Comparison of ENCODE assay signal across 15 mouse cellular contexts in the genomic region with DNA sequence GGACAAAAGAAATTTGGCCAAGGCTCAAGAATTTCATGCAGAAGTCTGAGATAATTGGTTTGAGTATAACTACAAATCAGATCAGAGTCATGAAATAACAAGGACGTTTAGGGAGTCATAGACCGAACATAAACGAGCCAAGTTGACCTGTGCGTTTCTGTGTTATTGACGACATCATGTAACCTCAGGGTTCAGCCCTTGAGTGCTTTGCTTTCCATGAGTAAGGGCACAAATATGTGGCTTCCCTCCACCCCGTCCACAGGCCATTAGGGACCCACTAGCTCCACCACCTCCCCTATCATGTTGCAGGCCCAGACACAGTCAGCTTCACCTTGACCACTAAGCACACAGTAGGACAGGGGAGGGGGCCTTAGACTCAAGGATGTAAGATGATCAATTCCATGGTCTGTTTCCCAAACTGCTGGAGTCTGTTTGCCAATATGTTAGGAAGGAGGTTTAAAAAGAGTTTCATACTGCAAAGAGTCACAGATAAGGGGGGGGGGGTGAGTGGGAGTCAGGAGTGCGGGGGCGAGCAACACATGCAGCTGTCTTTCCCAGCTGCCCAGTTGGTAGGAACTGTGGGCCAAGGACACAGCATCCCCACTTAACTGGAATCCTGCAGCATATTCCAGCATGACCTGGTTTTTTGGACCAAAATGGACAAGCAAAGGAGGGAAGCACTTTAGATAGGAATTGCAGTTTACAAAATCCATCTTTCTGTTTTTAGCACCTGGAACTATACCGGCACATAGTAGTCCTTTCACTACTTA. TPM values are rescaled to one million over a fixed set of nuclear protein-coding genes. Genes with fewer than 3 reads are reported as not detected.
DNase-seq lines count a peak whose midpoint lies in the region; ATAC-seq lines count a peak whose summit lies in the region.
"Had no signal": no experiment of that assay in that cellular context is flagged by ENCODE, and none has a peak within 500 bp of the region (broad histone marks: within the 10 kb centered on the region; RNA-seq: fewer than 3 reads in every experiment).

No protein-coding gene starts in this region.

- no peaks in the 10 kb centered on the region for H3K36me3 ChIP-seq in macrophage (ENCODE audit: inconsistent target)
- H3K36me3 ChIP-seq: heart, embryonic 10.5 days; stomach, embryonic 15.5 days had no signal

- WGBS in macrophage (ENCODE audit: missing documents), result 90% methylated on average over 8 of the region's 9 CpGs

- DNase-seq in frontal cortex, postnatal 14 days (ENCODE audit: low spot score in 2 of 2), result no peak
- DNase-seq in kidney, postnatal 10 days, result peak; percentile 41
- DNase-seq in kidney, postnatal 25 days, result no peak
- peak; percentile 81 for DNase-seq in NIH3T3 (ENCODE audit: low read depth)
- no peak for DNase-seq in urinary bladder, postnatal 25 days (ENCODE audit: low spot score)
- DNase-seq in cerebellum, adult 9-11 months, result no peak
- DNase-seq: cerebellum, adult 11 months; thymus, postnatal 25 days had no signal

- peak; percentile 56; the same call in 1 of the 2 replicates for ATAC-seq in frontal cortex, adult (ENCODE audit: low TSS enrichment)
- ATAC-seq: inflammation-experienced regulatory T-cells, adult 6 months had no signal

- peaks cover 9% of the 10 kb centered on the region for H3K79me2 ChIP-seq in macrophage (ENCODE audit: inconsistent target)

- H3K4me3 ChIP-seq in macrophage (ENCODE audit: inconsistent target), result no peak overlapping the region
- H3K4me3 ChIP-seq: erythroblast, embryonic 14.5 days; heart, embryonic 10.5 days; stomach, embryonic 15.5 days had no signal

- peak overlapping the region; percentile 98 for H3K27ac ChIP-seq in macrophage
- H3K27ac ChIP-seq: heart, embryonic 10.5 days; liver, embryonic 14.5 days; stomach, embryonic 15.5 days had no signal

RNA-seq across cellular contexts. Expression of gene Plau, which starts 5.1 kb away (rescaled TPM):
- total RNA-seq in macrophage (2018; cell fraction: chromatin; rRNA removed), result 100 to 1,000 TPM in 7 of 26 experiments, 10 to 100 TPM in 18, 1 to 10 TPM in 1; 9.6 to 345 (median 38.2) TPM
- 100 to 1,000 TPM in 7 of 26 experiments, 10 to 100 TPM in 19; 41.3 to 309 (median 83.1) TPM for total RNA-seq in macrophage (2018; cell fraction: cytosol; rRNA removed)
- total RNA-seq in macrophage (2018; cell fraction: nucleus; rRNA removed), result 100 to 1,000 TPM in 13 of 26 experiments, 10 to 100 TPM in 13; 32.6 to 727 (median 100) TPM
- 44.2 to 693 TPM (median 52.7 TPM) in 3 replicates for polyA plus RNA-seq in macrophage (2018)
- polyA plus RNA-seq: erythroblast, embryonic 14.5 days had no signal

RNA-seq across cellular contexts. Expression of gene Camk2g, which starts 37.4 kb away (rescaled TPM):
- 100 to 1,000 TPM in 3 of 26 experiments, 10 to 100 TPM in 23; 14.3 to 109 (median 64.6) TPM for total RNA-seq in macrophage (2018; cell fraction: chromatin; rRNA removed)
- total RNA-seq in macrophage (2018; cell fraction: cytosol; rRNA removed), result 10 to 100 TPM in 19 of 26 experiments, 1 to 10 TPM in 7; 4.5 to 18.4 (median 13.5) TPM
- 10 to 100 TPM in 25 of 26 experiments, 1 to 10 TPM in 1; 7.4 to 72.9 (median 29.9) TPM for total RNA-seq in macrophage (2018; cell fraction: nucleus; rRNA removed)
- 12.2 to 24.7 TPM (median 16.2 TPM) in 3 replicates for polyA plus RNA-seq in macrophage (2018)

Comparison
In these comparisons a context has a peak if more than half of its experiments do, and no peak if none do; other contexts are left out.
1. DNase-seq: peak in kidney, postnatal 10 days (single experiment) and NIH3T3 (single experiment); none in frontal cortex, postnatal 14 days (0 of 2), kidney, postnatal 25 days (0 of 2), urinary bladder, postnatal 25 days (single experiment) and cerebellum, adult 9-11 months (single experiment).